Mouse (Mus musculus): Measurements from ENCODE around the gene Icam4. TPM values are rescaled to one million over a fixed set of nuclear protein-coding genes. Genes with fewer than 3 reads are reported as not detected.
A peak's percentile ranks its signal among the peaks of the same experiment; 100 is the strongest.

Gene Icam4
- polyA plus RNA-seq, 1 experiment = 0.65 TPM

DNA sequence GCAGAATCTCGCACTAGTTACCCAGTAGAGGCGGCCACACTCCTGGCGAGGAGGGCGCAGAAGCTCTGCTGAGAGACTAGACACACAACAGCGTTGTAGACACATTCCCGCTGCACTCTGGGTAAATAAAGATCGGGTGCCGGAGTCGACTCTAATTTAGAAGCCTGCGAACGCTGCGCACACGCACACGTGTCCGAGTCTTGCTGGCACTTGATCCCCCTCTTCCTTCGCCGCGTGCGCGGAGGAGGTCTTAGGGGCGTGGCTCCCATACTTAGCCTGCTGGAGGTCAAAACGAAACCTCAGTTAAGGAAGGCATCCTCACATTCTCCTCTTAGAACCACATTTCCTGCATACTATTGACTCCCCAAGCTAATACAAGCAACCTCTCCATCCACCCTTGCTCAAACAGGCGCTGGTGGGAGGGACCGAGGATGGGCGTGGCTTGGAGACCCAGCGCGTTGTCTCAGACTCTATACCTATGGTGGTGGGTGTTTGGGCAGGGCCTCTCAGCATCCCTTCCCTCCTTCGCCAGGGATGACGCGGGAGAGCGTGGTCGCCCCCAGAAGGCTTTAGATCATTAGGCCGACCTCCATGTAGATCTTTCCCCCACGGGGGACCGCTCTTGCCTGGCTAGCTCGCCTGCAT lies 2.2 kb downstream of the Icam4 start:
- DNase-seq = peak; percentile 34 to 40
- H3K4me3 ChIP-seq (replicated peaks; ENCODE audit: insufficient read depth, low read depth, low read length) = peak overlapping the region; percentile 44
- H3K27ac ChIP-seq (ENCODE audit: insufficient read depth, low read length) = no peak overlapping the region
- H3K27me3 ChIP-seq (ENCODE audit: control insufficient read depth, insufficient read depth, low read length) = no peaks in the 10 kb centered on the region; the same call in 1 of the 2 replicates
- under 1% methylated on average over 36 of the region's 36 CpGs for WGBS
- no peak for TF ChIP-seq POLR2A (IDR thresholded peaks at IDR 0.05; ENCODE audit: borderline replicate concordance, insufficient read depth, low read length)
- TF ChIP-seq CTCF (IDR thresholded peaks at IDR 0.05; ENCODE audit: borderline replicate concordance, insufficient read depth, low read depth, low read length) = no peak
- peaks cover 9% of the 10 kb centered on the region for H3K4me1 ChIP-seq (ENCODE audit: control insufficient read depth, insufficient read depth, low read length)

DNA sequence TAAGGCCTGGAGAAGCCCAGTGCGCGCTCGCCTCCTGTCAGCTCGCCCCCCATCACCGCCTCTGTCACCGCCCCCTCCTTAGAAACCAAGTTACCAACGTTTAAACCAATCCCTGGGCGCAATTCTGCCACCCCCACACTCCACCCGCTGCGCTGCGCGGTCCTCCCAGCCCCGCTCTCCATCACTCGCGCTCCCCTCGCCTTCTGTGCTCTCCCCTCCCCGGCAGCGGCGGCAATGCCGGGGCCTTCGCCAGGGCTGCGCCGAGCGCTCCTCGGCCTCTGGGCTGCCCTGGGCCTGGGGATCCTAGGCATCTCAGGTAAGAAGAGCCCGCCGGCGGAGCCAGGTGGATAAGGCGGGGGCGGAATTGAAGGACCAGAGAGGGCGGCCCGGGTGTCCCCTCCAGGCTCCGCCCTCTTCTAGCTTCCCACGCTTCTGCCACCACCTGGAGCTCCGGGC lies 2.8 kb downstream of the Icam4 start, which contains the start of gene Icam5:
TSS of gene Icam5 (plus strand) at position 178 of the 456 bp plus-strand sequence.
- H3K4me3 ChIP-seq (replicated peaks; ENCODE audit: insufficient read depth, low read depth, low read length) = peak within 1 kb of the TSS; percentile 44
- peaks cover 9% of the 10 kb centered on the region for H3K4me1 ChIP-seq (ENCODE audit: control insufficient read depth, insufficient read depth, low read length)
- H3K27ac ChIP-seq (ENCODE audit: insufficient read depth, low read length) = no peak within 1 kb of the TSS
- TF ChIP-seq CTCF (IDR thresholded peaks at IDR 0.05; ENCODE audit: borderline replicate concordance, insufficient read depth, low read depth, low read length) (no peak), POLR2A (IDR thresholded peaks at IDR 0.05; ENCODE audit: borderline replicate concordance, insufficient read depth, low read length) (no peak)
- DNase-seq = peak in 1 of 2 experiments; percentile 35
- H3K27me3 ChIP-seq (ENCODE audit: control insufficient read depth, insufficient read depth, low read length) = no peaks in the 10 kb centered on the region; the same call in 1 of the 2 replicates
- WGBS = under 1% methylated on average over 35 of the region's 35 CpGs

- Histone ChIP-seq H3K27me3 (ENCODE audit: control insufficient read depth, insufficient read depth, low read length) (no peaks in the 10 kb centered on the region; the same call in 1 of the 2 replicates), H3K4me1 (ENCODE audit: control insufficient read depth, insufficient read depth, low read length) (peaks cover 9% of the 10 kb centered on the region), H3K4me3 (replicated peaks; ENCODE audit: insufficient read depth, low read depth, low read length) (peak overlapping the region; percentile 44), H3K27ac (ENCODE audit: insufficient read depth, low read length) (no peak overlapping the region)
- no peak for DNase-seq
- TF ChIP-seq POLR2A (IDR thresholded peaks at IDR 0.05; ENCODE audit: borderline replicate concordance, insufficient read depth, low read length) (no peak), CTCF (IDR thresholded peaks at IDR 0.05; ENCODE audit: borderline replicate concordance, insufficient read depth, low read depth, low read length) (no peak)
- 4% methylated on average over 7 of the region's 7 CpGs for WGBS
Measured at GRCm38 (mm10) chr9:21032491-21032890, 3.3 kb downstream of the Icam4 start.

DNA sequence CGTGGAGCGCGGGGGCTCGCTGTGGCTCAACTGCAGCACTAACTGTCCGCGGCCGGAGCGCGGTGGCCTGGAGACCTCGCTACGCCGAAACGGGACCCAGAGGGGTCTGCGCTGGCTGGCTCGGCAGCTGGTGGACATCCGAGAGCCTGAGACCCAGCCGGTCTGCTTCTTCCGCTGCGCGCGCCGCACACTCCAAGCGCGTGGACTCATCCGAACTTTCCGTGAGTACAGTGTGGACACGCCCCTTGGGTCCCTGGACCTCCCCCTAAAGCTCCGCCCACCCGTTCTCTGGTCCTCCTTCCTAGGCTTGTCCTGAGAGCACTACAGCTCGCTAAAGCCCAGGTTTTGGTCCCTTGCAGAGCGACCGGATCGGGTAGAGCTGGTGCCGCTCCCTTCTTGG lies 4.0 kb downstream of the Icam4 start:
- peaks cover 9% of the 10 kb centered on the region for H3K4me1 ChIP-seq (ENCODE audit: control insufficient read depth, insufficient read depth, low read length)

DNA sequence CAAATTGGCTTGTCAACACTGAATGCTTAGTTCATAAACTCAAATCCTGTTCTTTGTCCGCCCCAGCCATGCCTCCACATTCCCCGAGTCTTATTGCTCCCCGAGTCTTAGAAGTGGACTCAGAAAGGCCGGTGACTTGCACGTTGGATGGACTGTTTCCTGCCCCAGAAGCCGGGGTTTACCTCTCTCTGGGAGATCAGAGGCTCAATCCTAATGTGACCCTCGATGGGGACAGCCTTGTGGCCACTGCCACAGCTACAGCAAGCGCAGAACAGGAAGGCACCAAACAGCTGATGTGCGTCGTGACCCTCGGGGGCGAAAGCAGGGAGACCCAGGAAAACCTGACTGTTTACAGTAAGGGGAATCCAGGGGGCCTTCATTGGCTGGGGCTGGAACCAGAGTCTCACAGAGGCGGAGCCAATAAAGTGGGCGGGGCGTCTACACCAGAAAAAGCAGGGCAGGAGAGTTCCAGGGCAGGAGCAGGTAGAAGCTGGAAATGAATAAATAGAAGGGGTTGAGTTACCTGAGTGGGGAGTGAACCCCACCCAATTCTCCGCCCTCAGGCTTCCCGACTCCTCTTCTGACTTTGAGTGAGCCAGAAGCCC lies 5.4 kb downstream of the Icam4 start:
- no peak for TF ChIP-seq POLR2A (IDR thresholded peaks at IDR 0.05; ENCODE audit: borderline replicate concordance, insufficient read depth, low read length)
- Histone ChIP-seq H3K27me3 (ENCODE audit: control insufficient read depth, insufficient read depth, low read length) (no peaks in the 10 kb centered on the region; the same call in 1 of the 2 replicates), H3K4me3 (replicated peaks; ENCODE audit: insufficient read depth, low read depth, low read length) (no peak overlapping the region), H3K27ac (ENCODE audit: insufficient read depth, low read length) (no peak overlapping the region), H3K4me1 (ENCODE audit: control insufficient read depth, insufficient read depth, low read length) (peaks cover 9% of the 10 kb centered on the region)
- WGBS = 17% methylated on average over 17 of the region's 17 CpGs
- no peak for DNase-seq

More for the DNA sequence above, 4.0 kb downstream of the Icam4 start:
- no peak overlapping the region for H3K27ac ChIP-seq (ENCODE audit: insufficient read depth, low read length)
- TF ChIP-seq POLR2A (IDR thresholded peaks at IDR 0.05; ENCODE audit: borderline replicate concordance, insufficient read depth, low read length) = no peak
- TF ChIP-seq CTCF (IDR thresholded peaks at IDR 0.05; ENCODE audit: borderline replicate concordance, insufficient read depth, low read depth, low read length) = no peak
- 2% methylated on average over 34 of the region's 34 CpGs for WGBS
- no peak for DNase-seq
- no peaks in the 10 kb centered on the region; the same call in 1 of the 2 replicates for H3K27me3 ChIP-seq (ENCODE audit: control insufficient read depth, insufficient read depth, low read length)
- H3K4me3 ChIP-seq (replicated peaks; ENCODE audit: insufficient read depth, low read depth, low read length) = peak overlapping the region; percentile 44

GRCm38 (mm10) chr9:21035586-21035985 lies 6.4 kb downstream of the Icam4 start:
- Histone ChIP-seq H3K27me3 (ENCODE audit: control insufficient read depth, insufficient read depth, low read length) (no peaks in the 10 kb centered on the region; the same call in 1 of the 2 replicates), H3K4me1 (ENCODE audit: control insufficient read depth, insufficient read depth, low read length) (peaks cover 5% of the 10 kb centered on the region; the same call in 1 of the 2 replicates), H3K27ac (ENCODE audit: insufficient read depth, low read length) (no peak overlapping the region), H3K4me3 (replicated peaks; ENCODE audit: insufficient read depth, low read depth, low read length) (no peak overlapping the region)
- DNase-seq = no peak
- TF ChIP-seq POLR2A (IDR thresholded peaks at IDR 0.05; ENCODE audit: borderline replicate concordance, insufficient read depth, low read length) (no peak), CTCF (IDR thresholded peaks at IDR 0.05; ENCODE audit: borderline replicate concordance, insufficient read depth, low read depth, low read length) (no peak)
- 38% methylated on average over 9 of the region's 9 CpGs for WGBS

DNA sequence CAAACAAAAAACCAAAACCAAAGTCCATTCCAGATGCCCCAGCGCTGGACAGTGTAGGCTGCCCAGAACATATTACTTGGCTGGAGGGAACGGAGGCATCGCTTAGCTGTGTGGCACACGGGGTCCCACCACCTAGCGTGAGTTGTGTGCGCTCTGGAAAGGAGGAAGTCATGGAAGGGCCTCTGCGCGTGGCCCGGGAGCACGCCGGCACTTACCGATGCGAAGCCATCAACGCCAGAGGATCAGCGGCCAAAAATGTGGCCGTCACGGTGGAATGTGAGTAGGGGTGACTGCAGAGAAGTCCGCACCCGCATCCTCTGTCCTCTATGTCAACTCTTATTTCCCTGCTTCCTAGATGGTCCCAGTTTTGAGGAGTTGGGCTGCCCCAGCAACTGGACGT lies 7.0 kb downstream of the Icam4 start:
- WGBS = 18% methylated on average over 20 of the region's 20 CpGs
- no peak for TF ChIP-seq CTCF (IDR thresholded peaks at IDR 0.05; ENCODE audit: borderline replicate concordance, insufficient read depth, low read depth, low read length)
- TF ChIP-seq POLR2A (IDR thresholded peaks at IDR 0.05; ENCODE audit: borderline replicate concordance, insufficient read depth, low read length) = no peak
- peaks cover 5% of the 10 kb centered on the region; the same call in 1 of the 2 replicates for H3K4me1 ChIP-seq (ENCODE audit: control insufficient read depth, insufficient read depth, low read length)

More for the DNA sequence above, 7.0 kb downstream of the Icam4 start:
- Histone ChIP-seq H3K27me3 (ENCODE audit: control insufficient read depth, insufficient read depth, low read length) (no peaks in the 10 kb centered on the region; the same call in 1 of the 2 replicates), H3K4me3 (replicated peaks; ENCODE audit: insufficient read depth, low read depth, low read length) (no peak overlapping the region), H3K27ac (ENCODE audit: insufficient read depth, low read length) (no peak overlapping the region)
- DNase-seq = no peak

All from cerebellum, adult 2 months (tissue).